Mouse (Mus musculus): ENCODE results near the gene Tyw3. TPM values are rescaled to one million over a fixed set of nuclear protein-coding genes. Genes with fewer than 3 reads are reported as not detected.
"Not testable (repeated sequence)": the region's sequence is repeated elsewhere in the genome, so short reads cannot be mapped to it uniquely, and the experiment has no call there.

The Tyw3 gene
- 17.2 and 21.9 TPM in 2 replicates for polyA plus RNA-seq (2012; rRNA removed)
- polyA plus RNA-seq (2014; fragmentation: Nextera tagmentation; extraction: Ambion mirVana), result 17.2 and 17.6 TPM in 2 replicates

- H3K27ac ChIP-seq (replicated peaks; ENCODE audit: low read depth, low read length), result peak within 1 kb of the TSS; percentile 97
- WGBS, result under 1% methylated on average over 38 of the region's 38 CpGs
- H3K4me3 ChIP-seq (replicated peaks; ENCODE audit: low read length), result peak within 1 kb of the TSS; percentile 88
- peak within 1 kb of the TSS; percentile 80 for H3K4me2 ChIP-seq (replicated peaks; ENCODE audit: low read depth, low read length, severe bottlenecking)
- no peaks in the 10 kb centered on the region for H3K9me3 ChIP-seq (ENCODE audit: control insufficient read depth, low read length)
- H3K36me3 ChIP-seq (ENCODE audit: control insufficient read depth, insufficient read depth, low read length), result peaks cover 24% of the 10 kb centered on the region
- peak; percentile 77; the same call in 1 of the 2 replicates for TF ChIP-seq POLR2A (IDR thresholded peaks at IDR 0.05; ENCODE audit: borderline replicate concordance, extremely low read depth, insufficient read depth, insufficient read length)
- DNase-seq (ENCODE audit: low spot score) (peak; percentile 96), ATAC-seq (ENCODE audit: low FRiP score, low read depth) (peak; percentile 97)
- no peaks in the 10 kb centered on the region for H3K27me3 ChIP-seq (ENCODE audit: control insufficient read depth, insufficient read depth, low read length)
- peak within 1 kb of the TSS; percentile 90 for H3K9ac ChIP-seq (ENCODE audit: low read depth, low read length, severe bottlenecking)
- H3K4me1 ChIP-seq (ENCODE audit: control insufficient read depth, insufficient read depth, low read length), result peaks cover 9% of the 10 kb centered on the region
Observed at GRCm38 (mm10) chr3:154596934-154597554, at the start of gene Tyw3. Gene Tyw3 (minus strand): TSS chr3:154597104.

- DNase-seq (ENCODE audit: low spot score), result no peak
- no peaks in the 10 kb centered on the region for H3K9me3 ChIP-seq (ENCODE audit: control insufficient read depth, low read length)
- ATAC-seq (ENCODE audit: low FRiP score, low read depth), result no peak
- no peaks in the 10 kb centered on the region for H3K27me3 ChIP-seq (ENCODE audit: control insufficient read depth, insufficient read depth, low read length)
- no peak overlapping the region for H3K27ac ChIP-seq (replicated peaks; ENCODE audit: low read depth, low read length)
- WGBS, result 78% methylated on average over 5 of the region's 5 CpGs
- H3K4me2 ChIP-seq (replicated peaks; ENCODE audit: low read depth, low read length, severe bottlenecking), result no peak overlapping the region
- H3K9ac ChIP-seq (ENCODE audit: low read depth, low read length, severe bottlenecking), result no peak overlapping the region
- no peaks in the 10 kb centered on the region for H3K36me3 ChIP-seq (ENCODE audit: control insufficient read depth, insufficient read depth, low read length)
- no peak for TF ChIP-seq POLR2A (IDR thresholded peaks at IDR 0.05; ENCODE audit: borderline replicate concordance, extremely low read depth, insufficient read depth, insufficient read length)
- H3K4me1 ChIP-seq (ENCODE audit: control insufficient read depth, insufficient read depth, low read length), result no peaks in the 10 kb centered on the region
- no peak overlapping the region for H3K4me3 ChIP-seq (replicated peaks; ENCODE audit: low read length)
Observed at GRCm38 (mm10) chr3:154633091-154633490, 36.2 kb upstream of the Tyw3 start.

- H3K9ac ChIP-seq (ENCODE audit: low read depth, low read length, severe bottlenecking); DNase-seq (ENCODE audit: low spot score); H3K4me3 ChIP-seq (replicated peaks; ENCODE audit: low read length); H3K27ac ChIP-seq (replicated peaks; ENCODE audit: low read depth, low read length); H3K9me3 ChIP-seq (ENCODE audit: control insufficient read depth, low read length); H3K36me3 ChIP-seq (ENCODE audit: control insufficient read depth, insufficient read depth, low read length); ATAC-seq (ENCODE audit: low FRiP score, low read depth); H3K4me1 ChIP-seq (ENCODE audit: control insufficient read depth, insufficient read depth, low read length); H3K27me3 ChIP-seq (ENCODE audit: control insufficient read depth, insufficient read depth, low read length); H3K4me2 ChIP-seq (replicated peaks; ENCODE audit: low read depth, low read length, severe bottlenecking): not testable (repeated sequence)
- 87% methylated on average over 2 of the region's 2 CpGs for WGBS
Observed at GRCm38 (mm10) chr3:154631281-154631680, 34.4 kb upstream of the Tyw3 start.

GRCm38 (mm10) chr3:154628284-154628683 is 31.4 kb upstream of the Tyw3 start:
- ATAC-seq (ENCODE audit: low FRiP score, low read depth) (no peak), DNase-seq (ENCODE audit: low spot score) (no peak)
- H3K27ac ChIP-seq (replicated peaks; ENCODE audit: low read depth, low read length), result no peak overlapping the region
- H3K4me3 ChIP-seq (replicated peaks; ENCODE audit: low read length), result no peak overlapping the region
- no peak for TF ChIP-seq POLR2A (IDR thresholded peaks at IDR 0.05; ENCODE audit: borderline replicate concordance, extremely low read depth, insufficient read depth, insufficient read length)
- no peak overlapping the region for H3K9ac ChIP-seq (ENCODE audit: low read depth, low read length, severe bottlenecking)
- H3K4me1 ChIP-seq (ENCODE audit: control insufficient read depth, insufficient read depth, low read length), result no peaks in the 10 kb centered on the region
- H3K9me3 ChIP-seq (ENCODE audit: control insufficient read depth, low read length), result no peaks in the 10 kb centered on the region
- H3K27me3 ChIP-seq (ENCODE audit: control insufficient read depth, insufficient read depth, low read length), result no peaks in the 10 kb centered on the region
- H3K36me3 ChIP-seq (ENCODE audit: control insufficient read depth, insufficient read depth, low read length), result no peaks in the 10 kb centered on the region
- H3K4me2 ChIP-seq (replicated peaks; ENCODE audit: low read depth, low read length, severe bottlenecking), result no peak overlapping the region

GRCm38 (mm10) chr3:154616106-154616505 is 19.2 kb upstream of the Tyw3 start:
- ATAC-seq (ENCODE audit: low FRiP score, low read depth) (no peak), DNase-seq (ENCODE audit: low spot score) (no peak)
- H3K36me3 ChIP-seq (ENCODE audit: control insufficient read depth, insufficient read depth, low read length), result 0 out of 2 replicates have a peak, but pooled peaks cover 10% of the 10 kb centered on the region
- no peak overlapping the region for H3K4me3 ChIP-seq (replicated peaks; ENCODE audit: low read length)
- no peak for TF ChIP-seq POLR2A (IDR thresholded peaks at IDR 0.05; ENCODE audit: borderline replicate concordance, extremely low read depth, insufficient read depth, insufficient read length)
- no peak overlapping the region for H3K27ac ChIP-seq (replicated peaks; ENCODE audit: low read depth, low read length)
- H3K4me2 ChIP-seq (replicated peaks; ENCODE audit: low read depth, low read length, severe bottlenecking), result no peak overlapping the region
- WGBS, result 85% methylated on average over 4 of the region's 4 CpGs
- no peaks in the 10 kb centered on the region for H3K9me3 ChIP-seq (ENCODE audit: control insufficient read depth, low read length)
- H3K27me3 ChIP-seq (ENCODE audit: control insufficient read depth, insufficient read depth, low read length), result no peaks in the 10 kb centered on the region
- H3K9ac ChIP-seq (ENCODE audit: low read depth, low read length, severe bottlenecking), result no peak overlapping the region
- no peaks in the 10 kb centered on the region for H3K4me1 ChIP-seq (ENCODE audit: control insufficient read depth, insufficient read depth, low read length)
